In the genomic region with DNA sequence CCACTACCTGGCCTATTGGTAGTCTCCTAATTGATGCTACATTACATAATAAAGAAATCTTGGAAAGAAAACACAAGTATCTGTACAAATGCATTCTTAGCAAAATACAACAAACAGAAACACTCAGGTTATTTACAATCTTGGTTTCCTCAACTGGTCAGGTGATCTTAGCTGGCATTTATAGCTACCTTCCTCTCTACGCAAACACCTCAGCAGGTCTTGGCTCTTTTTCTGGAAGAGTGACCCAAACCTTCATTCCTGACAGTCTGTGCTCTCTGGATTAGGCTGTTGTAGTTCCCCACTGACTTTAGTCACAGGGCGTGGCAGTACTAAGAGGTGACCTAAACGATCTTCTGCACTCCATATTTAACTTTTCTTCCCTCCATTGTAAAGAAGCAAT, we compare ENCODE assay signal across 43 mouse cellular contexts. TPM values are rescaled to one million over a fixed set of nuclear protein-coding genes. Genes with fewer than 3 reads are reported as not detected.
"Had no signal": no experiment of that assay in that cellular context is flagged by ENCODE, and none has a peak within 500 bp of the region (broad histone marks: within the 10 kb centered on the region; RNA-seq: fewer than 3 reads in every experiment).

No protein-coding gene starts in this region.

- H3K9ac ChIP-seq: heart, embryonic 12.5 days; heart, embryonic 13.5 days; heart, embryonic 15.5 days; hindbrain, embryonic 12.5 days; hindbrain, embryonic 13.5 days; hindbrain, embryonic 15.5 days; intestine, embryonic 15.5 days; kidney, embryonic 15.5 days had no signal

- H3K4me3 ChIP-seq: heart, embryonic 12.5 days; heart, embryonic 13.5 days; heart, embryonic 15.5 days; hindbrain, embryonic 10.5 days; hindbrain, embryonic 12.5 days; hindbrain, embryonic 13.5 days; hindbrain, embryonic 15.5 days; intestine, embryonic 15.5 days; kidney, embryonic 15.5 days; layer of hippocampus, adult 2 months; left cerebral cortex, adult 2 months had no signal

- H3K27ac ChIP-seq: heart, embryonic 13.5 days; heart, embryonic 15.5 days; hindbrain, embryonic 10.5 days; hindbrain, embryonic 12.5 days; hindbrain, embryonic 13.5 days; hindbrain, embryonic 15.5 days; hindbrain, postnatal 0 days; intestine, embryonic 15.5 days; kidney, embryonic 15.5 days; kidney, postnatal 0 days; layer of hippocampus, adult 2 months; left cerebral cortex, adult 2 months had no signal

- H3K9me3 ChIP-seq: heart, embryonic 12.5 days; heart, embryonic 13.5 days; heart, embryonic 15.5 days; hindbrain, embryonic 10.5 days; hindbrain, embryonic 12.5 days; hindbrain, embryonic 13.5 days; hindbrain, embryonic 15.5 days; intestine, embryonic 15.5 days; kidney, embryonic 15.5 days had no signal

- H3K4me1 ChIP-seq: heart, embryonic 12.5 days; heart, embryonic 15.5 days; hindbrain, embryonic 12.5 days; hindbrain, embryonic 13.5 days; hindbrain, embryonic 15.5 days; intestine, embryonic 15.5 days had no signal

- ATAC-seq: hindbrain, embryonic 16.5 days; hindbrain, postnatal 0 days; inflammation-experienced regulatory T-cells, adult 6 months; intestine, embryonic 15.5 days; intestine, embryonic 16.5 days; intestine, postnatal 0 days had no signal

- H3K4me2 ChIP-seq: heart, embryonic 11.5 days; heart, embryonic 12.5 days; heart, embryonic 13.5 days; heart, embryonic 15.5 days; hindbrain, embryonic 12.5 days; hindbrain, embryonic 13.5 days; hindbrain, embryonic 15.5 days; intestine, embryonic 15.5 days; kidney, embryonic 15.5 days had no signal

- DNase-seq: heart, postnatal 10 days; heart, postnatal 14 days; heart, postnatal 36 days; heart, postnatal 4 days; kidney, adult 11 months; kidney, adult 18-20 months; kidney, adult 2 months; kidney, adult 8-10 months; kidney, adult 9 months; kidney, postnatal 10 days; kidney, postnatal 14 days; kidney, postnatal 25 days; kidney, postnatal 36 days; kidney, postnatal 4 days; layer of hippocampus, adult 9-11 months; layer of hippocampus, postnatal 36 days had no signal

- H3K36me3 ChIP-seq: heart, embryonic 12.5 days; heart, embryonic 13.5 days; heart, embryonic 15.5 days; hindbrain, embryonic 10.5 days; hindbrain, embryonic 12.5 days; hindbrain, embryonic 13.5 days; hindbrain, embryonic 15.5 days; intestine, embryonic 15.5 days; kidney, embryonic 15.5 days had no signal

RNA-seq across cellular contexts. Expression of a gene that starts 13.4 kb away (rescaled TPM):
- total RNA-seq: heart, postnatal 25 days; heart, postnatal 36 days; heart, postnatal 4 days; hematopoietic stem cell, adult 5-6 weeks had no signal
- polyA plus RNA-seq: heart, embryonic 11.5 days; heart, embryonic 12.5 days; heart, embryonic 14.5 days; hindbrain, embryonic 11.5 days had no signal

RNA-seq across cellular contexts. Expression of a gene that starts 16.1 kb away (rescaled TPM):
- total RNA-seq: hindbrain, postnatal 0 days had no signal
- polyA plus RNA-seq: hindbrain, embryonic 15.5 days had no signal

RNA-seq across cellular contexts. Expression of a gene that starts 21.7 kb away (rescaled TPM):
- total RNA-seq: heart, postnatal 10 days; heart, postnatal 14 days; heart, postnatal 25 days; heart, postnatal 36 days; heart, postnatal 4 days; hematopoietic stem cell, adult 5-6 weeks; layer of hippocampus, adult 18-20 months; layer of hippocampus, postnatal 36 days; left cerebral cortex, adult 18-20 months had no signal
- polyA plus RNA-seq: heart, embryonic 15.5 days; heart, postnatal 0 days; hindbrain, embryonic 12.5 days; intestine, embryonic 14.5 days; intestine, postnatal 0 days; kidney, adult 2 months; kidney, embryonic 14.5 days had no signal

RNA-seq across cellular contexts. Expression of a gene that starts 27.7 kb away (rescaled TPM):
- total RNA-seq: hematopoietic stem cell, adult 5-6 weeks had no signal
- polyA plus RNA-seq: inflammation-experienced regulatory T-cells, adult 6 months had no signal
